Mouse (Mus musculus) bone marrow, adult 2 months (tissue): ENCODE measurements around the gene Dcp1b.

Experiments used
- CTCF ChIP-seq: fragments of 200-500 bp; IDR thresholded peaks from 2 replicates; pipeline ENCODE4 v1.5.1; 2011; ENCODE audit warnings: low read length, control low read depth; ENCODE audit not compliant: control insufficient read depth, insufficient read depth
- POLR2A ChIP-seq: fragments of 200-500 bp; IDR thresholded peaks from 2 replicates; pipeline ENCODE4 v1.6.1; 2011; ENCODE audit warnings: low read depth, mild to moderate bottlenecking, control low read depth, low read length, borderline replicate concordance; ENCODE audit not compliant: control insufficient read depth

- TF ChIP-seq CTCF (no peak), POLR2A (no peak)
Measured at GRCm38 (mm10) chr6:119193571-119194154, 18.6 kb downstream of the Dcp1b start.
